Mouse (Mus musculus): Measurements from ENCODE around the gene Lasp1. TPM values are rescaled to one million over a fixed set of nuclear protein-coding genes. Genes with fewer than 3 reads are reported as not detected.

Lasp1 gene
- polyA plus RNA-seq, 1 experiment from 2014 or later = 87.7 TPM

DNA sequence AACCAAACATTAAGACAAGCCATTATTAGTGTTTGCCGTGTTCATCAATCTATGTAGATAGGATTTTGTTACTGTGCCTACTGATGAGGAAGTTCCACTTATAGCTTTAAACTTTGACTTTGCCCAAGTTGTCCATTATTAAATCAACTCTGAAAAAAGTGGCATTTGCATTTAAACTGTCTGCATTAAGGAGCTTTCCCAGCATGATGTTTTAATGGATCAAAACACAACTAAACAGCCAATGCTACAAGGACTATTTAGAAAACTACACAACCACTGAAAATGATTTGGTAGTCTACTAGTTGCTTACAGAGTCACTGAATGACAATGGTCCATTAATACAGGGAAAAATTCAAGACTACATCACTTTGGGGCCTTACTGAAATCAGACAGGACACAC, 19.9 kb upstream of the Lasp1 start:
- H3K27me3 ChIP-seq (ENCODE audit: insufficient read depth, low read length) = no peaks in the 10 kb centered on the region
- H3K4me1 ChIP-seq (replicated peaks; ENCODE audit: insufficient read depth, low read length) = peaks cover 3% of the 10 kb centered on the region; the same call in 1 of the 2 replicates
- H3K9me3 ChIP-seq (replicated peaks; ENCODE audit: low read length) = no peaks in the 10 kb centered on the region
- no peak overlapping the region for H3K9ac ChIP-seq (ENCODE audit: low read depth, low read length)
- TF ChIP-seq CTCF (IDR thresholded peaks at IDR 0.05; ENCODE audit: low read depth) = no peak
- H3K4me3 ChIP-seq (replicated peaks; ENCODE audit: low read depth, low read length) = no peak overlapping the region
- ATAC-seq (replicated peaks; ENCODE audit: low FRiP score, low read depth) = no peak
- peaks cover 42% of the 10 kb centered on the region for H3K36me3 ChIP-seq (ENCODE audit: insufficient read depth, low read length)
- no peak overlapping the region for H3K4me2 ChIP-seq (ENCODE audit: low read length)
- 97% methylated on average over 1 of the region's 1 CpGs for WGBS
- no peak for DNase-seq (ENCODE audit: low spot score)
- no peak overlapping the region for H3K27ac ChIP-seq

DNA sequence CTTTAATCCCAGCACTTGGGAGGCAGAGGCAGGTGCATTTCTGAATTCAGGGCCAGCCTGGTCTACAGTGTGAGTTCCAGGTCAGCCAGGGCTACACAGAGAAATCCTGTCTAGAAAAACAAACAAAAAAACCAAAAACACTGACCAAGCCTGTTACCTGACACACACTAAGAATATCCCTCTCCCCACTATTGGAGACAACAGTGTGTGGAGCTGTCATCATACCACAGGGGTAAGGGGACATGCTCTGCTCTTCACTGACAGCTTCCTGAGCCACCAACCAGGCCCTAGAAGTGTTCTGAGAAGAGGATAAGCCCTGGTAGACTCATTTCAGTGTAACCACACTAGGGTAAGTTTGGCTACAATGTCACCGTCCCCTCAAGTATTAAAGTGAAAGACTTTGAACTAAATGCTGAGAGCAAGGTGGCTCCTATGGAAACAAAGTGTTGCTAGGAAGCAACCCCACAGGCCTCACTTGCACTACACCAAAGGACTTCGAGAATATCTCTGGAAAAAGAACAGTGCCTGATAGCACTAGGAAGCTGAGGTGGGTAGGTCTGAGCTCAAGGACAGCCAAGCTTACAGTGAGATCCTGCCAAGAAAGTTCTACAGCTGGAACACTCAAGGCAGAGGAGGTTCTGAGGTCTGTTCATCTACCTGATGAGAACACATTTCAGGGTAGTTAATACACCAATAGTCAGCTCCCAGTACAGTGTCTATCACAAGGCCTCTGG, 18.7 kb upstream of the Lasp1 start:
- no peak for ATAC-seq (replicated peaks; ENCODE audit: low FRiP score, low read depth)
- no peak overlapping the region for H3K27ac ChIP-seq
- 80% methylated on average over 2 of the region's 2 CpGs for WGBS
- H3K4me1 ChIP-seq (replicated peaks; ENCODE audit: insufficient read depth, low read length) = peaks cover 3% of the 10 kb centered on the region; the same call in 1 of the 2 replicates
- no peak for TF ChIP-seq CTCF (IDR thresholded peaks at IDR 0.05; ENCODE audit: low read depth)
- H3K27me3 ChIP-seq (ENCODE audit: insufficient read depth, low read length) = no peaks in the 10 kb centered on the region
- H3K36me3 ChIP-seq (ENCODE audit: insufficient read depth, low read length) = peaks cover 42% of the 10 kb centered on the region
- peak overlapping the region; percentile 65 for H3K4me2 ChIP-seq (ENCODE audit: low read length)
- H3K4me3 ChIP-seq (replicated peaks; ENCODE audit: low read depth, low read length) = 0 out of 2 replicates have a peak overlapping the region, but pooled peaks have one; percentile 2
- H3K9me3 ChIP-seq (replicated peaks; ENCODE audit: low read length) = no peaks in the 10 kb centered on the region
- DNase-seq (ENCODE audit: low spot score) = no peak
- peak overlapping the region; percentile 100 for H3K9ac ChIP-seq (ENCODE audit: low read depth, low read length)

DNA sequence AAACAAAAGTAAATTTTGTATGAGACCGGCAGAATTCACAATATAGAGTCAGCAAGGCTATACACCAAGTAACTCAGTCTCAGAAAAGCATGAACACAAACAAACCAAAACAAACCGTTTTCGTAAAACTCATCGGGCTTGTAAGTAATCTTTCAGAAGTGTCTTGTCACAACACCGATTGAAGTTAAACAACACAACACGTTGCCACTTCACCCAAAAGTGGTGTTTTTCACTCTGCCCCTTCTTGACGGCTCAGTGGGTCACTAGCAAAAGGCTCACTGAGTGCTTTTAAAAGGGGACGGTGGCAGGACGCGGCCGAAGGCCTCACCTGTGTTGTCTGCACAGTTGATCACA, 17.3 kb upstream of the Lasp1 start:
- Histone ChIP-seq H3K9ac (ENCODE audit: low read depth, low read length) (peak overlapping the region; percentile 100), H3K4me2 (ENCODE audit: low read length) (peak overlapping the region; percentile 65), H3K4me1 (replicated peaks; ENCODE audit: insufficient read depth, low read length) (peaks cover 3% of the 10 kb centered on the region; the same call in 1 of the 2 replicates), H3K27ac (peak overlapping the region; percentile 95), H3K36me3 (ENCODE audit: insufficient read depth, low read length) (peaks cover 36% of the 10 kb centered on the region), H3K27me3 (ENCODE audit: insufficient read depth, low read length) (no peaks in the 10 kb centered on the region), H3K4me3 (replicated peaks; ENCODE audit: low read depth, low read length) (peak overlapping the region; percentile 88), H3K9me3 (replicated peaks; ENCODE audit: low read length) (no peaks in the 10 kb centered on the region)
- WGBS = under 1% methylated on average over 11 of the region's 11 CpGs
- TF ChIP-seq CTCF (IDR thresholded peaks at IDR 0.05; ENCODE audit: low read depth) = no peak
- DNase-seq (ENCODE audit: low spot score) (no peak), ATAC-seq (replicated peaks; ENCODE audit: low FRiP score, low read depth) (no peak)

DNA sequence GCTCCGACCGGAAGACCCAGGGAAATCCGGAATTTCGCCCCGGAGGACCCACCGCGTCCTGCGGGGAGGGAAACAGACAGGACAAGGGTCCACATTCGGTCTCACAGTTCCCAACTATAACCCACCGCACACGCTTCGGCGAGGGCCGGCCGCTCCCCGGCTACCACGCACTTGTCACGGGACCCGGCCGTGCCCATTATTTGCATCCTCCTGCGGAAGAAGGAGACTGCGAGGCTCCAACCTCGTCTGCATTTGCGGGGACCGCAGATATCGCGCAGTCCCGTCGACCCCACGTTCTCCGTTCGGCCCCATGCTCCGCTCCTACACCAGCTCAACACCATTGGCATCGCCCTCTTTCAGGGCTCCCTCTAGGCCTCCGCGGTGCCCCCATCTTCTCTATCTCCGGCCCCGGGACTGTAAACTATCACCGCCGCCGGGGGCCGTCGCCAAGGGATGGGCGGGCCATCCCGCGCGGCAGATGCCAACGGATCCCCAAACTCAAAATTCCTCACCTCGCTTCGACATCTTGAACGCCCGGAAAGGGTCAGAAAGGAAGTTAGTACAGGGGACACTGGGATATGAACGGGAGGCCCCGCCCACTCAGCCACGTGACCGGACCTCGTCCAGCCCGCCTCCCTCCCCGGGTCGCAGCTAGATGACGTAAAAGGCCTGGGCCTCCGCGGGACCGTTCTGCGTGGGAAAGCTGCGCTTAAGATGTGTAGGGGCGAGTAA, 16.8 kb upstream of the Lasp1 start, which contains the start of gene Rpl23:
TSS of gene Rpl23 (minus strand) at position 606 of the 732 bp plus-strand sequence.
- WGBS = 0% methylated on average over 66 of the region's 67 CpGs
- peak; percentile 99 for DNase-seq (ENCODE audit: low spot score)
- no peak for TF ChIP-seq CTCF (IDR thresholded peaks at IDR 0.05; ENCODE audit: low read depth)
- peak within 1 kb of the TSS; percentile 100 for H3K9ac ChIP-seq (ENCODE audit: low read depth, low read length)
- H3K4me2 ChIP-seq (ENCODE audit: low read length) = peak within 1 kb of the TSS; percentile 65
- peaks cover 3% of the 10 kb centered on the region; the same call in 1 of the 2 replicates for H3K4me1 ChIP-seq (replicated peaks; ENCODE audit: insufficient read depth, low read length)
- peaks cover 31% of the 10 kb centered on the region for H3K36me3 ChIP-seq (ENCODE audit: insufficient read depth, low read length)
- H3K27ac ChIP-seq = peak within 1 kb of the TSS; percentile 95
- peak; percentile 93 for ATAC-seq (replicated peaks; ENCODE audit: low FRiP score, low read depth)
- peak within 1 kb of the TSS; percentile 88 for H3K4me3 ChIP-seq (replicated peaks; ENCODE audit: low read depth, low read length)
- H3K9me3 ChIP-seq (replicated peaks; ENCODE audit: low read length) = no peaks in the 10 kb centered on the region
- H3K27me3 ChIP-seq (ENCODE audit: insufficient read depth, low read length) = no peaks in the 10 kb centered on the region

DNA sequence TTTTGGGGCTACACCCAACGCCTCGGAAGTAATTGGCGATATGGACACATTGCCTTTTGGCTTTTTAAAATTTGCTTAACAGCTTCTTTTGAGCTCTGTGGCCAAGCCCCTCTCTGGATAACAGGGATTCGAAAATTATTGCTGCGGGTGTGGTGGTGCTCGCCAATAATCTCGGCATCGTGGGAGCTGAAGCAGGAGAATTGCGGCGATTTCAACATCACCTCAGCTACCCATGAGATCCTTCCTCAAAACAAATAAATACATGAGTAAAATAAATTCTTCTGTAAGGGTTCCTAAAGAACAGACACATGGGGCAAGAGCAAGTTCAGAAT, 16.3 kb upstream of the Lasp1 start:
- no peak for TF ChIP-seq CTCF (IDR thresholded peaks at IDR 0.05; ENCODE audit: low read depth)
- peak overlapping the region; percentile 72 for H3K27ac ChIP-seq
- no peaks in the 10 kb centered on the region for H3K9me3 ChIP-seq (replicated peaks; ENCODE audit: low read length)
- peak overlapping the region; percentile 65 for H3K4me2 ChIP-seq (ENCODE audit: low read length)
- H3K9ac ChIP-seq (ENCODE audit: low read depth, low read length) = peak overlapping the region; percentile 100
- H3K36me3 ChIP-seq (ENCODE audit: insufficient read depth, low read length) = peaks cover 25% of the 10 kb centered on the region
- DNase-seq (ENCODE audit: low spot score) (no peak), ATAC-seq (replicated peaks; ENCODE audit: low FRiP score, low read depth) (peak; percentile 27)
- no peaks in the 10 kb centered on the region for H3K27me3 ChIP-seq (ENCODE audit: insufficient read depth, low read length)
- H3K4me3 ChIP-seq (replicated peaks; ENCODE audit: low read depth, low read length) = peak overlapping the region; percentile 88
- H3K4me1 ChIP-seq (replicated peaks; ENCODE audit: insufficient read depth, low read length) = peaks cover 3% of the 10 kb centered on the region; the same call in 1 of the 2 replicates
- under 1% methylated on average over 10 of the region's 10 CpGs for WGBS

DNA sequence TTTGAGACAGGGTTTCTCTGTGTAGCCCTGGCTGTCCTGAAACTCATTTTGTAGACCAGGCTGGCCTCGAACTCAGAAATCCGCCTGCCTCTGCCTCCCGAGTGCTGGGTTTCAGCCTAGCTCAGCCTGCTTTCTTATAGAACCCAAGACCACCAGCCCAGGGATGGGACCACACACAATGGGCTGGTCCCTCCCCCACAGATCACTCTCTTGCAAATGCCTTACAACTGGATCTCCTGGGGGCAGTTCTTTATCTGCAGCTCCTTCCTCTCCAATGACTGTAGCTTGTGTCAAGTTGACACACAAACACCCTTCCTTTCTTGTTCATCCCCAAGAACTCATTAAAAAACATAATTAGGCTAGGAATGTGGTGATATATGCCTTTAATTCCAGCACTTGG, 10.8 kb upstream of the Lasp1 start:
- Histone ChIP-seq H3K27ac (no peak overlapping the region), H3K36me3 (ENCODE audit: insufficient read depth, low read length) (no peaks in the 10 kb centered on the region), H3K4me3 (replicated peaks; ENCODE audit: low read depth, low read length) (no peak overlapping the region), H3K4me2 (ENCODE audit: low read length) (no peak overlapping the region), H3K9me3 (replicated peaks; ENCODE audit: low read length) (no peaks in the 10 kb centered on the region), H3K27me3 (ENCODE audit: insufficient read depth, low read length) (no peaks in the 10 kb centered on the region), H3K9ac (ENCODE audit: low read depth, low read length) (no peak overlapping the region), H3K4me1 (replicated peaks; ENCODE audit: insufficient read depth, low read length) (no peaks in the 10 kb centered on the region)
- WGBS = 91% methylated on average over 3 of the region's 3 CpGs
- DNase-seq (ENCODE audit: low spot score) (no peak), ATAC-seq (replicated peaks; ENCODE audit: low FRiP score, low read depth) (no peak)
- TF ChIP-seq CTCF (IDR thresholded peaks at IDR 0.05; ENCODE audit: low read depth) = no peak

All from kidney, postnatal 0 days (tissue).